Mouse (Mus musculus): ENCODE results near the gene Xylt1.

The Xylt1 gene

GRCm38 (mm10) chr7:117564627-117565026, 183.8 kb downstream of the Xylt1 start:
- ATAC-seq (ENCODE audit: low TSS enrichment) = no peak

GRCm38 (mm10) chr7:117566115-117566514, 185.3 kb downstream of the Xylt1 start:
- ATAC-seq (ENCODE audit: low TSS enrichment) = peak; percentile 54; the same call in 1 of the 2 replicates

GRCm38 (mm10) chr7:117566833-117567232, 186.1 kb downstream of the Xylt1 start:
- no peak for ATAC-seq (ENCODE audit: low TSS enrichment)

- ATAC-seq (ENCODE audit: low TSS enrichment) = no peak
These were observed 186.5 kb downstream of the Xylt1 start for GRCm38 (mm10) chr7:117567252-117567651.

GRCm38 (mm10) chr7:117567653-117568340, 187.0 kb downstream of the Xylt1 start:
- ATAC-seq (ENCODE audit: low TSS enrichment) = 0 out of 2 replicates have a peak, but pooled peaks have one; percentile 10

GRCm38 (mm10) chr7:117571131-117571530, 190.4 kb downstream of the Xylt1 start:
- ATAC-seq (ENCODE audit: low TSS enrichment) = no peak

- peak; percentile 28; the same call in 1 of the 2 replicates for ATAC-seq (ENCODE audit: low TSS enrichment)
These were observed 190.9 kb downstream of the Xylt1 start for GRCm38 (mm10) chr7:117571713-117572112.

- peak; percentile 50; the same call in 1 of the 2 replicates for ATAC-seq (ENCODE audit: low TSS enrichment)
These were observed 192.4 kb downstream of the Xylt1 start for GRCm38 (mm10) chr7:117573170-117573569.

- ATAC-seq (ENCODE audit: low TSS enrichment) = no peak
These were observed 194.6 kb downstream of the Xylt1 start for GRCm38 (mm10) chr7:117575417-117575816.

- no peak for ATAC-seq (ENCODE audit: low TSS enrichment)
These were observed 196.3 kb downstream of the Xylt1 start for GRCm38 (mm10) chr7:117577035-117577434.

GRCm38 (mm10) chr7:117585164-117585563, 204.4 kb downstream of the Xylt1 start:
- 0 out of 2 replicates have a peak, but pooled peaks have one; percentile 20 for ATAC-seq (ENCODE audit: low TSS enrichment)

- no peak for ATAC-seq (ENCODE audit: low TSS enrichment)
These were observed 206.0 kb downstream of the Xylt1 start for GRCm38 (mm10) chr7:117586811-117587210.

GRCm38 (mm10) chr7:117587234-117587929, 206.6 kb downstream of the Xylt1 start:
- peak; percentile 69; the same call in 1 of the 2 replicates for ATAC-seq (ENCODE audit: low TSS enrichment)

- no peak for ATAC-seq (ENCODE audit: low TSS enrichment)
These were observed 207.6 kb downstream of the Xylt1 start for GRCm38 (mm10) chr7:117588426-117588825.

- no peak for ATAC-seq (ENCODE audit: low TSS enrichment)
These were observed 208.6 kb downstream of the Xylt1 start for GRCm38 (mm10) chr7:117589359-117589758.

GRCm38 (mm10) chr7:117589820-117590219, 209.0 kb downstream of the Xylt1 start:
- no peak for ATAC-seq (ENCODE audit: low TSS enrichment)

GRCm38 (mm10) chr7:117594191-117594590, 213.4 kb downstream of the Xylt1 start:
- no peak for ATAC-seq (ENCODE audit: low TSS enrichment)

GRCm38 (mm10) chr7:117595029-117595695, 214.4 kb downstream of the Xylt1 start:
- peak; percentile 92 for ATAC-seq (ENCODE audit: low TSS enrichment)

GRCm38 (mm10) chr7:117600443-117600842, 219.7 kb downstream of the Xylt1 start:
- no peak for ATAC-seq (ENCODE audit: low TSS enrichment)

- no peak for ATAC-seq (ENCODE audit: low TSS enrichment)
These were observed 229.7 kb downstream of the Xylt1 start for GRCm38 (mm10) chr7:117610439-117610838.

GRCm38 (mm10) chr7:117612788-117613473, 232.2 kb downstream of the Xylt1 start:
- ATAC-seq (ENCODE audit: low TSS enrichment) = no peak; the same call in 1 of the 2 replicates

- ATAC-seq (ENCODE audit: low TSS enrichment) = no peak
These were observed 233.0 kb downstream of the Xylt1 start for GRCm38 (mm10) chr7:117613796-117614195.
